Mouse (Mus musculus): ENCODE results near the gene Parp12.

Parp12 gene

GRCm38 (mm10) chr6:39117584-39118455 is at the start of gene Parp12:
TSS of gene Parp12 (minus strand) at chr6:39118349.
- peak; percentile 51 for DNase-seq (ENCODE audit: low read depth, low spot score)

DNA sequence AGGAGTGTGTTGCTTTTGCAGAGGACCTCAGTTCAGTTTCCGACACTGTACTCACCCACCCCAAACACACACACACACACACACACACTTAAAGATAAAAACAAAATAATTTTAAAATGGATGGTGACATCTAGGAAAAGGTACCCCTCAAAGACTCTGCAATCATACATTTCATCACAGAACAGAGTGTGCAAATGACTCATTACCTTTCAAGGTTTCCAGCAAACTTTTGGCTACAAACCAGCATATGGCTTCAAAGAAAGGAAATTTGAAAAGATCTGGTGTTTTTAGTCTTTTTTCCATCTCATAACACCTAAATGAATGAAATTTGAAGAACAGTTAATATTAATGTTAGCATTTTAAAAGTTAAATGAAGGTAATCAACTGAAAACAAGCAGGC is 46.7 kb upstream of the Parp12 start:
- no peak for DNase-seq (ENCODE audit: low read depth, low spot score)
- Histone ChIP-seq H3K27me3 (ENCODE audit: control insufficient read depth, insufficient read depth, low read length, poor library complexity, severe bottlenecking) (no peaks in the 10 kb centered on the region), H3K36me3 (ENCODE audit: control insufficient read depth, insufficient read depth, low read length, poor library complexity, severe bottlenecking) (peaks cover 18% of the 10 kb centered on the region)

More at GRCm38 (mm10) chr6:39117584-39118455, at the start of gene Parp12:
- Histone ChIP-seq H3K36me3 (ENCODE audit: control insufficient read depth, insufficient read depth, low read length, poor library complexity, severe bottlenecking) (no peaks in the 10 kb centered on the region), H3K27me3 (ENCODE audit: control insufficient read depth, insufficient read depth, low read length, poor library complexity, severe bottlenecking) (no peaks in the 10 kb centered on the region)

DNA sequence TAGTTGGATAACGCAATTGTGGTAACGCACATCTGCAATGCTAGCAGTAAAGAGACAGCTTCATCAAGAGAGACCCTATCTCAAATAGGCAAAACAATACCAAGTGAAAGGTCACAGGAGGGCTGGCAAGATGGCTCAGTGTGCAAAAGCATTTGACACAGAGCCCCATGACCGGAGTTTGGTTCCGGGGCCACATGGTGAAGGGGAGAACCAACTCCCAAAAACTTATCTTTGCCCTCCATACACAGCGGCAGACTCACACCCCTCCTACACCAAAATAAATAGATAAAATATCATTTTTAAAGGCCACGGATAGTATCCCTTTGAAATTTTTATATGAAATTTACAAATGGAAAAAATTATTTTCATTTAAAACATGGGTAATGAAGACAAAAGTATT is 43.8 kb upstream of the Parp12 start:
- DNase-seq (ENCODE audit: low read depth, low spot score) = no peak

GRCm38 (mm10) chr6:39146041-39146440 is 27.9 kb upstream of the Parp12 start:
- Histone ChIP-seq H3K27me3 (ENCODE audit: control insufficient read depth, insufficient read depth, low read length, poor library complexity, severe bottlenecking) (no peaks in the 10 kb centered on the region), H3K36me3 (ENCODE audit: control insufficient read depth, insufficient read depth, low read length, poor library complexity, severe bottlenecking) (peaks cover 32% of the 10 kb centered on the region)
- no peak for DNase-seq (ENCODE audit: low read depth, low spot score)

More for the DNA sequence above, 43.8 kb upstream of the Parp12 start:
- Histone ChIP-seq H3K36me3 (ENCODE audit: control insufficient read depth, insufficient read depth, low read length, poor library complexity, severe bottlenecking) (peaks cover 18% of the 10 kb centered on the region), H3K27me3 (ENCODE audit: control insufficient read depth, insufficient read depth, low read length, poor library complexity, severe bottlenecking) (no peaks in the 10 kb centered on the region)

DNA sequence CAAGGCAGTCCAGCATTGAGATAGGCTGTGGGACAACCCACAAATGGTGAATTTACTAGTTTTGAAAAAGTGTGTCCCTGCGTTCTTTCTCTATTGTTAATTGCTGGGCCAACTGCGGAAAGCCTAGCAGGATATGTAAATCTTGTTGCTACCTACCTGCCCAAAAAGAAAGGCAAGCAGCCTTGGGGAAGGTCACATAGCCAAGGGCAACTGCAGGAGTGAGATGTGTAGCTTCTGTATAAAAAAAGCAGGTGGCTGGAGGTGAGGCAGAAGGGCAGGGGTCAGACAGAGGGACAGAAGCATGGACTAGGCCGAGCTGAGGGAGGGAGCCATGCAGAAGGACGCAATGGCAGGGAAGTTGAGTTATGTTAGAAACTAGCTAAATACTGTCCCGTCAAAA is 14.4 kb upstream of the Parp12 start:
- no peak for DNase-seq (ENCODE audit: low read depth, low spot score)
- no peaks in the 10 kb centered on the region for H3K27me3 ChIP-seq (ENCODE audit: control insufficient read depth, insufficient read depth, low read length, poor library complexity, severe bottlenecking)
- H3K36me3 ChIP-seq (ENCODE audit: control insufficient read depth, insufficient read depth, low read length, poor library complexity, severe bottlenecking) = no peaks in the 10 kb centered on the region

DNA sequence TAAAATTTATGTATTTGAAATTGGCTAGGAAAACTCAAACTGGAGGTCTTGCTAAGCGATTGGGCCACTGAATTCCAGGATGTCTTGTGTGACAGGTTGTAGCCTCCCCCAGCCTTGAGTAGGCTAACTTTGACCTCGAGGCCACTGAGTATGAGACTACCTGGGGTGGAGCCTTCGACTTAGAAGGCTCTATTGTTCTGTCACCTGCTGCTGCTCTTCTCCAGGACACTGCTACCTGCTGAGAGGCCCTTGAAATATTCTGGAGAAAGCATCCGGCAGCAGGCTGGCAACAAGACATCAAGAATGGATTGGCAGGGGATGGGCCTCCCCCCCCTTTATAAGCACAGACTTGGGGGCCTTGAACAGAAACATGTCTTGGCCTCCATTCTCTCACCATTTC is 13.3 kb upstream of the Parp12 start:
- Histone ChIP-seq H3K36me3 (ENCODE audit: control insufficient read depth, insufficient read depth, low read length, poor library complexity, severe bottlenecking) (no peaks in the 10 kb centered on the region), H3K27me3 (ENCODE audit: control insufficient read depth, insufficient read depth, low read length, poor library complexity, severe bottlenecking) (no peaks in the 10 kb centered on the region)
- DNase-seq (ENCODE audit: low read depth, low spot score) = no peak

GRCm38 (mm10) chr6:39124719-39125118 is 6.6 kb upstream of the Parp12 start:
- no peaks in the 10 kb centered on the region for H3K36me3 ChIP-seq (ENCODE audit: control insufficient read depth, insufficient read depth, low read length, poor library complexity, severe bottlenecking)
- no peak for DNase-seq (ENCODE audit: low read depth, low spot score)
- no peaks in the 10 kb centered on the region for H3K27me3 ChIP-seq (ENCODE audit: control insufficient read depth, insufficient read depth, low read length, poor library complexity, severe bottlenecking)

DNA sequence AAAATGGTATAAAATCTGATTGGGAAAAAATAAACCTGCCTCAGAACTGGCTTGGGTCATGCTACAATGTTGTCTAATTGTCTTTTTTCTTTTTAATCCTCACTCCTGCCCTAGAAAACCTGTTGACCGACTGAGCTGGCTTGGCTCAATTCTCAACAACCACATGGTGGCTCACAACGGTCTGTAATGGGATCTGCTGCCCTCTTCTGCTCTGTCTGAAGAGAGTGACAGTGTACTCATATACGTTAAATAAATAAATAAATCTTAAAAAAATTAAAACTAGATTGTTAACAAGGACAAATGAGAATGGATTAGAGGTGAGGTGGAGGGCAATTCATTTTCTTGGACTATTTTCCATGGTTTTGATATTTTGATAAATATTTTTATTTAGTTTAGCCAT is 2.5 kb upstream of the Parp12 start:
- no peak for DNase-seq (ENCODE audit: low read depth, low spot score)
- Histone ChIP-seq H3K36me3 (ENCODE audit: control insufficient read depth, insufficient read depth, low read length, poor library complexity, severe bottlenecking) (no peaks in the 10 kb centered on the region), H3K27me3 (ENCODE audit: control insufficient read depth, insufficient read depth, low read length, poor library complexity, severe bottlenecking) (no peaks in the 10 kb centered on the region)

DNA sequence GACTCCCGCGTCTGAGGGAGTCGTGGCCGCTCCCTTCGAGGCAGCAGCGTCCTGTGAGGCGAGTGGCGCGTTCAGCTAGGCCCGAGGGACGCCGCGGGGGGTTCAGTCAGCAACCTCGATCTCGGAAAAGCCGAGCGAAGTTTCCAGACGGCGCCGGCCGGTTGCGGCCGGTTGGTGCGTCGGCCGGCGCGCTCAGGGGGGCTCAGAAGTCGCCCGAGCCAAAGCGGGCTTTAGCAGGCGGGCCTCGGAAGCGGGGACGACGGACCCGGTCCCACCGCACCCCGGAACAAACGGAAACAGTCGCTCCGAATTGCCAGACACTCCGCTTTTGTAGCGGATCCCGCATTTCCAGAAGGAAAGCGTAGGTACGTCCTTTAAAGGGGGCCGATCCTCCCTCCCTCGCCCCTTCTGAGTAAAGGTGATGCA is 320 bp upstream of the Parp12 start:
- Histone ChIP-seq H3K27me3 (ENCODE audit: control insufficient read depth, insufficient read depth, low read length, poor library complexity, severe bottlenecking) (no peaks in the 10 kb centered on the region), H3K36me3 (ENCODE audit: control insufficient read depth, insufficient read depth, low read length, poor library complexity, severe bottlenecking) (no peaks in the 10 kb centered on the region)
- DNase-seq (ENCODE audit: low read depth, low spot score) = no peak

DNA sequence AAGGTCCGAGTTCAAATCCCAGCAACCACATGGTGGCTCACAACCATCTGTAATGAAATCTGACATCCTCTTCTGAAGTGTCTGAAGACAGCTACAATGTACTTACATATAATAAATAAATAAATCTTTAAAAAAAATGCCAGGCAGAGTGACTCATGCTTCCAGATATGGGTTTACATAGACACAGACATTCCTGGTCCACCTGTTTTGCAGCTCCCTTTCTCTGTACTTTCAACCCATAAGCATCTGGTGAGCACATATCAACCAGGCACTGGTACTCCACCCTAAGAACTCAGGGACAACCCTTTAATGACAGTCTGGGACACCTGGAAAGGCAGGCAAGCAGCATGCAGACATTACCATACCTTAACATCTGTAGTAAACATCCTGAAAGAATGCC is 2.7 kb downstream of the Parp12 start:
- no peak for DNase-seq (ENCODE audit: low read depth, low spot score)
- Histone ChIP-seq H3K27me3 (ENCODE audit: control insufficient read depth, insufficient read depth, low read length, poor library complexity, severe bottlenecking) (no peaks in the 10 kb centered on the region), H3K36me3 (ENCODE audit: control insufficient read depth, insufficient read depth, low read length, poor library complexity, severe bottlenecking) (no peaks in the 10 kb centered on the region)

- no peak for DNase-seq (ENCODE audit: low read depth, low spot score)
- Histone ChIP-seq H3K27me3 (ENCODE audit: control insufficient read depth, insufficient read depth, low read length, poor library complexity, severe bottlenecking) (no peaks in the 10 kb centered on the region), H3K36me3 (ENCODE audit: control insufficient read depth, insufficient read depth, low read length, poor library complexity, severe bottlenecking) (no peaks in the 10 kb centered on the region)
Measured at GRCm38 (mm10) chr6:39113141-39113540, 5.0 kb downstream of the Parp12 start.

DNA sequence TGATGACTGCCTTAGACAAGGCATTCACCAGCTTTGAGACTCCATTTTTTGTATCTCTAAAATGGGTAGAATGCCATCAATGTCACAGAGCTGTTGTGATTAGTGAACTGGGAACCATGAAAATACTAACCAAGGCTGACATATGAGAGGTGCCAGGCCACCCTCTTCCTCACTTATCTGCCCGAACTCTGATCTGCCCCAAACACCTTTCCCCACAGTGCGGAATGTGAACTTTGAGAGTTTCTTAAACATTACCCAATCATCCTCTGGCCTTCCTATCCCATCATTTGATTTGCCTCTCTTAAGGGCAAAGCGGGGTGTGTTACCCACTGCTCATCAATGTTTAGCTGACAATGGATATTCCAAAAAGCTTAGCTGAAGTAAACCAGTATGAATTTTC is 5.4 kb downstream of the Parp12 start:
- H3K27me3 ChIP-seq (ENCODE audit: control insufficient read depth, insufficient read depth, low read length, poor library complexity, severe bottlenecking) = no peaks in the 10 kb centered on the region
- H3K36me3 ChIP-seq (ENCODE audit: control insufficient read depth, insufficient read depth, low read length, poor library complexity, severe bottlenecking) = no peaks in the 10 kb centered on the region
- DNase-seq (ENCODE audit: low read depth, low spot score) = no peak

DNA sequence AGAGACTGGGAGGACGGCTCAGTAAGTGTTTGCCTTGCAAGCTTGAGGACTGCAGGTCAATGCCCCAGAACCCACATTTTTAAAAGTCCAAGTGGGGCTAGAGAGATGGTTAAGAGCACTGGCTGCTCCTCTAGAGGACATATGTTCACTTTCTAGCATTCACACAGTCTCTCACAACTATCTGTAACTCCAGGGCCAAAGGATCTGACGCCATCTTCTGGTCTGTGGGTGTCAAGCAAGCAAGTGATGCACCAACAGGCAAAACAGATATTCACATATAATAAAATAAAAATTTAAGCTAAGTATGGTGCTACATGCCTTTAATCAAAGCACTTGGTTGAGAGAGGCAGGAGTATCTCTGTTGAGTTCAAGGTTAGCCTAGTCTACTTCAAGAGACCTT is 11.3 kb downstream of the Parp12 start:
- peak; percentile 35 for DNase-seq (ENCODE audit: low read depth, low spot score)
- H3K27me3 ChIP-seq (ENCODE audit: control insufficient read depth, insufficient read depth, low read length, poor library complexity, severe bottlenecking) = no peaks in the 10 kb centered on the region
- no peaks in the 10 kb centered on the region for H3K36me3 ChIP-seq (ENCODE audit: control insufficient read depth, insufficient read depth, low read length, poor library complexity, severe bottlenecking)

DNA sequence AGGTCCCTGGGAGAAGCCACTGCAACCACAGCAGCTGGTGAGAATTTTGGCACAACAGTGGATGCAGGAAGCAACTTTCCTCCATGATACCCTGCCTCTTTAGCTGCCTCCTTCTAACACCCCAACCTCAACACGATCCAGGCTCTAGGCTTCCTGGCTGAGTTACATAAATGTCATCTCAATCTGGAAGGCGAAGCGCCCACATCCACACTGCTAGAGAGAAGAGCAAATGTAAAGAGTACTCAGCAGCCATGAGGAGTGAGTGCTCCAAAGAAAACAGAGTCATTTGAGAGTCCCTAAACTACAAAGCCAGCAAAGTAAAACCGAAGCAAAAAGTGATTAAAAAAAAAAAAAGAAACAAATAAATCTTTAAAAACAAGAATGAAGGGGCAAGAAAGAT is 13.5 kb downstream of the Parp12 start:
- no peaks in the 10 kb centered on the region for H3K27me3 ChIP-seq (ENCODE audit: control insufficient read depth, insufficient read depth, low read length, poor library complexity, severe bottlenecking)
- H3K36me3 ChIP-seq (ENCODE audit: control insufficient read depth, insufficient read depth, low read length, poor library complexity, severe bottlenecking) = no peaks in the 10 kb centered on the region
- DNase-seq (ENCODE audit: low read depth, low spot score) = no peak

DNA sequence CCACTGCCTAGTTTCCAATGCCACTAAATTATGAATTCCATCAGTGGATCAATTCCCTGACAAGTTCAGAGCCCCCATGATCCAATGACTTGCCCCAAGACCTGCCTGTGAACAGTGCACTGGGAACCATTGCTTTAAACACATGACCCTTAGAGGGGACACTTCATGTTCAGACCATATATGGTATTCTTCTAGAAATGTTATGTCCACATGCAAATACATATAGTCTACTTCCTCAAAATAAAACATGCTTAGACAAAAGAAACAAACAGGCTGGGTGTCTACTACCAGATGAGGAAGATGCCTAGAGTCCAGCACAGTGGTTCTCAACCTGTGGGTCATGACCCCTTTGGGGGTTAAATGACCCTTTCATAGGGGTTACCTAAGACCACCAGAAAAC is 41.7 kb downstream of the Parp12 start:
- Histone ChIP-seq H3K36me3 (ENCODE audit: control insufficient read depth, insufficient read depth, low read length, poor library complexity, severe bottlenecking) (no peaks in the 10 kb centered on the region), H3K27me3 (ENCODE audit: control insufficient read depth, insufficient read depth, low read length, poor library complexity, severe bottlenecking) (no peaks in the 10 kb centered on the region)
- DNase-seq (ENCODE audit: low read depth, low spot score) = peak; percentile 13

GRCm38 (mm10) chr6:39074186-39074585 is 44.0 kb downstream of the Parp12 start:
- Histone ChIP-seq H3K36me3 (ENCODE audit: control insufficient read depth, insufficient read depth, low read length, poor library complexity, severe bottlenecking) (no peaks in the 10 kb centered on the region), H3K27me3 (ENCODE audit: control insufficient read depth, insufficient read depth, low read length, poor library complexity, severe bottlenecking) (no peaks in the 10 kb centered on the region; the same call in 1 of the 2 replicates)
- no peak for DNase-seq (ENCODE audit: low read depth, low spot score)
